Mouse (Mus musculus): ENCODE measurements at regions not wholly inside any gene's neighbourhood (a gene's known extent, or its start where the extent isn't known, plus 50 kb on each side); places are given as distances from the start of the nearest gene placed in this dataset.
"Not testable (repeated sequence)": the region's sequence is repeated elsewhere in the genome, so short reads cannot be mapped to it uniquely, and the experiment has no call there.

DNA sequence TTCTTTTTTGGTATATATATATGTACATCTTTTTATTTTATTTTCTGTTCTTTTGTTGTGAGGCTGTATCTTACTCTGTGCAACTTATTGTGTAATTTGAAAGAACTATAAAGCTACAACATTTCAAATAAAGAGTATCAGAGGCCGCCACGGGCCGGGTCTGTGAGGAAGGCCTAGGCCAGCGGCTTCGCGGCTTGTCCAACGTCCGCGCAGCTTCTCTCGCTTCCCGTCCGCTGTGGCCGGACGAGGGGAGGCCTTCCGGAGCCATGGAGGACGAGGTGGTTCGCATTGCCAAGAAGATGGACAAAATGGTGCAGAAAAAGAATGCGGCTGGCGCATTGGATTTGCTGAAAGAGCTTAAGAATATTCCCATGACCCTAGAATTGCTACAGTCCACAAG is 167.4 kb downstream of the Kif21a start:
- H3K27me3 ChIP-seq (replicated peaks; ENCODE audit: control insufficient read depth, insufficient read depth, low read length); H3K36me3 ChIP-seq (ENCODE audit: control insufficient read depth, insufficient read depth, low read length); H3K27ac ChIP-seq (replicated peaks; ENCODE audit: low read depth, low read length); H3K4me2 ChIP-seq (ENCODE audit: low read depth, low read length); H3K4me1 ChIP-seq (ENCODE audit: control insufficient read depth, insufficient read depth, low read length); H3K9me3 ChIP-seq (ENCODE audit: control insufficient read depth, low read length); ATAC-seq (ENCODE audit: low read depth); H3K9ac ChIP-seq (ENCODE audit: low read depth, low read length); H3K4me3 ChIP-seq (ENCODE audit: low read depth, low read length); DNase-seq (ENCODE audit: low spot score): not testable (repeated sequence)
- 97% methylated on average over 19 of the region's 19 CpGs for WGBS

DNA sequence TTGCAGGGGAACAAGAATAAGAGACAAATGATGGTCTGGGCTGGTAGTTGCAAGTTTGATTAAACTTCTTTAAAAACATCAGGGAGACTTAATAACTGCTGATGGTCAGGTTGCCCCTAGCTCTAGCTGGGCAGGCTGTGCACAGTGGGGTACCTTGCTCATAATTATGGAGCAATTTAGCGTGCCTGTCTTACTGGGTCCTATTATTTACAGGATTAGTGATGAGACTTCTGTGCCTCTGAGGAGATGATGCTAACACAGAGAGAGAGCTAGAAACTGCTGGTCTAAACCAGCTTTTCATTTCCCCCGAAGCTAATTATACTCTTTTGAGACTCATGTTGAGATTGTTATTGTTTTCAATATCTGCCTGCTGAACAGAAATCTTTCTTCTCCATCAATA is 180.3 kb downstream of the Kif21a start:
- no peak overlapping the region for H3K27ac ChIP-seq (replicated peaks; ENCODE audit: low read depth, low read length)
- ATAC-seq (ENCODE audit: low read depth) (no peak), DNase-seq (ENCODE audit: low spot score) (no peak)
- no peak overlapping the region for H3K9ac ChIP-seq (ENCODE audit: low read depth, low read length)
- 38% methylated on average over 2 of the region's 2 CpGs for WGBS
- no peaks in the 10 kb centered on the region for H3K27me3 ChIP-seq (replicated peaks; ENCODE audit: control insufficient read depth, insufficient read depth, low read length)
- no peaks in the 10 kb centered on the region for H3K9me3 ChIP-seq (ENCODE audit: control insufficient read depth, low read length)
- no peaks in the 10 kb centered on the region for H3K4me1 ChIP-seq (ENCODE audit: control insufficient read depth, insufficient read depth, low read length)
- no peaks in the 10 kb centered on the region for H3K36me3 ChIP-seq (ENCODE audit: control insufficient read depth, insufficient read depth, low read length)
- H3K4me2 ChIP-seq (ENCODE audit: low read depth, low read length), result no peak overlapping the region
- H3K4me3 ChIP-seq (ENCODE audit: low read depth, low read length), result no peak overlapping the region

DNA sequence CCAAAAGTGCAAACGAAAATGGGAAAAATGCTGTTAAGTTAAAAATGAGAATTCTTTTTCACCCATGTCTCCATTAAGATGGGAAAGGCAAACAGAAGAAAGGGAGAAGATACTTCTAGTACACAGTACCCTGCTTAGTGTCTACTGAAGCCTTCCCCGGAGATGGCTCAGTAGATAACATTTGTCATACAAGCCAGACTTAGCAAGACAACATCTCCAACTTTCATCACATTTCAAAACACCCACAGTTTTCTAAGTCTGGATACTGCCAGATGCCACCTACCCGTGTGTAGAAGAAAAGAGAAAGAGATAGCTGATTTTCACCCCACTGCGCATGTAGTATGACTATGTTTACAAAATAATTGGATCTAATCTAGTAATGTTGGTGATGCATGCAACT is 174.5 kb upstream of the Cpne8 start:
- H3K4me3 ChIP-seq (ENCODE audit: low read depth, low read length); H3K9ac ChIP-seq (ENCODE audit: low read depth, low read length); ATAC-seq (ENCODE audit: low read depth); H3K9me3 ChIP-seq (ENCODE audit: control insufficient read depth, low read length); H3K27me3 ChIP-seq (replicated peaks; ENCODE audit: control insufficient read depth, insufficient read depth, low read length); DNase-seq (ENCODE audit: low spot score); H3K36me3 ChIP-seq (ENCODE audit: control insufficient read depth, insufficient read depth, low read length); H3K4me1 ChIP-seq (ENCODE audit: control insufficient read depth, insufficient read depth, low read length); H3K27ac ChIP-seq (replicated peaks; ENCODE audit: low read depth, low read length); H3K4me2 ChIP-seq (ENCODE audit: low read depth, low read length): not testable (repeated sequence)
- WGBS, result 91% methylated on average over 1 of the region's 4 CpGs

GRCm38 (mm10) chr15:90851991-90852390 is 172.8 kb upstream of the Cpne8 start:
- 79% methylated on average over 2 of the region's 2 CpGs for WGBS
- Histone ChIP-seq H3K9ac (ENCODE audit: low read depth, low read length) (no peak overlapping the region), H3K27me3 (replicated peaks; ENCODE audit: control insufficient read depth, insufficient read depth, low read length) (no peaks in the 10 kb centered on the region), H3K9me3 (ENCODE audit: control insufficient read depth, low read length) (no peaks in the 10 kb centered on the region), H3K4me2 (ENCODE audit: low read depth, low read length) (no peak overlapping the region), H3K4me1 (ENCODE audit: control insufficient read depth, insufficient read depth, low read length) (no peaks in the 10 kb centered on the region), H3K27ac (replicated peaks; ENCODE audit: low read depth, low read length) (no peak overlapping the region), H3K4me3 (ENCODE audit: low read depth, low read length) (no peak overlapping the region), H3K36me3 (ENCODE audit: control insufficient read depth, insufficient read depth, low read length) (no peaks in the 10 kb centered on the region)
- no peak for DNase-seq (ENCODE audit: low spot score)
- ATAC-seq (ENCODE audit: low read depth), result no peak

- no peak overlapping the region for H3K27ac ChIP-seq (replicated peaks; ENCODE audit: low read depth, low read length)
- no peaks in the 10 kb centered on the region for H3K36me3 ChIP-seq (ENCODE audit: control insufficient read depth, insufficient read depth, low read length)
- no peak overlapping the region for H3K4me2 ChIP-seq (ENCODE audit: low read depth, low read length)
- DNase-seq (ENCODE audit: low spot score), result peak; percentile 74
- no peaks in the 10 kb centered on the region for H3K9me3 ChIP-seq (ENCODE audit: control insufficient read depth, low read length)
- 24% methylated on average over 5 of the region's 5 CpGs for WGBS
- no peaks in the 10 kb centered on the region for H3K4me1 ChIP-seq (ENCODE audit: control insufficient read depth, insufficient read depth, low read length)
- H3K4me3 ChIP-seq (ENCODE audit: low read depth, low read length), result no peak overlapping the region
- H3K9ac ChIP-seq (ENCODE audit: low read depth, low read length), result no peak overlapping the region
- no peak for ATAC-seq (ENCODE audit: low read depth)
- H3K27me3 ChIP-seq (replicated peaks; ENCODE audit: control insufficient read depth, insufficient read depth, low read length), result no peaks in the 10 kb centered on the region
Observed at GRCm38 (mm10) chr15:90841471-90841870, 162.2 kb upstream of the Cpne8 start.

DNA sequence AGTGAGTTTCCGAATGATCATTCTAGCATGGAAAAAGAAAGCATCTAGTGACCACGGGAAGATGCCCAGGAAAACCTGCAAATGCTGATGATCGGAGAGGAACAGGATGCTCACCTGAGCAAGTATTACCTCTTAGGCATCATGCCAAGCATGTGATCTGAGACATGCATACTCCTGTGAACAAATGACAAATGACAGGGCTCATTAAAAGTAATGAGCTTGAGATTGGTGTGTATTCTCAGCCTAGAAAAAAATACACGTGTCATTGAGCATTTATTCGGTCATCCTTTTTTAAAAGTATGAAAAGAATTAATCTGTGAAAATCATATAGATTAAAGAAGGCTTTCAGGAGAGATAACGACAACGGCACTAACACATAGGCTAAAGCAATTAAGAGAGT is 156.4 kb upstream of the Cpne8 start:
- Histone ChIP-seq H3K4me3 (ENCODE audit: low read depth, low read length) (no peak overlapping the region), H3K27me3 (replicated peaks; ENCODE audit: control insufficient read depth, insufficient read depth, low read length) (no peaks in the 10 kb centered on the region), H3K4me1 (ENCODE audit: control insufficient read depth, insufficient read depth, low read length) (no peaks in the 10 kb centered on the region), H3K9ac (ENCODE audit: low read depth, low read length) (no peak overlapping the region), H3K27ac (replicated peaks; ENCODE audit: low read depth, low read length) (no peak overlapping the region), H3K36me3 (ENCODE audit: control insufficient read depth, insufficient read depth, low read length) (no peaks in the 10 kb centered on the region), H3K9me3 (ENCODE audit: control insufficient read depth, low read length) (peaks cover 9% of the 10 kb centered on the region; the same call in 1 of the 2 replicates), H3K4me2 (ENCODE audit: low read depth, low read length) (no peak overlapping the region)
- no peak for ATAC-seq (ENCODE audit: low read depth)
- 78% methylated on average over 7 of the region's 7 CpGs for WGBS
- peak; percentile 24 for DNase-seq (ENCODE audit: low spot score)

- H3K4me2 ChIP-seq (ENCODE audit: low read depth, low read length), result no peak overlapping the region
- WGBS, result 26% methylated on average over 4 of the region's 4 CpGs
- H3K9me3 ChIP-seq (ENCODE audit: control insufficient read depth, low read length), result peaks cover 12% of the 10 kb centered on the region; the same call in 1 of the 2 replicates
- DNase-seq (ENCODE audit: low spot score), result peak; percentile 61
- no peak overlapping the region for H3K9ac ChIP-seq (ENCODE audit: low read depth, low read length)
- no peaks in the 10 kb centered on the region for H3K4me1 ChIP-seq (ENCODE audit: control insufficient read depth, insufficient read depth, low read length)
- H3K36me3 ChIP-seq (ENCODE audit: control insufficient read depth, insufficient read depth, low read length), result no peaks in the 10 kb centered on the region
- no peaks in the 10 kb centered on the region for H3K27me3 ChIP-seq (replicated peaks; ENCODE audit: control insufficient read depth, insufficient read depth, low read length)
- no peak overlapping the region for H3K27ac ChIP-seq (replicated peaks; ENCODE audit: low read depth, low read length)
- no peak for ATAC-seq (ENCODE audit: low read depth)
- no peak overlapping the region for H3K4me3 ChIP-seq (ENCODE audit: low read depth, low read length)
Observed at GRCm38 (mm10) chr15:90827816-90828215, 148.6 kb upstream of the Cpne8 start.

DNA sequence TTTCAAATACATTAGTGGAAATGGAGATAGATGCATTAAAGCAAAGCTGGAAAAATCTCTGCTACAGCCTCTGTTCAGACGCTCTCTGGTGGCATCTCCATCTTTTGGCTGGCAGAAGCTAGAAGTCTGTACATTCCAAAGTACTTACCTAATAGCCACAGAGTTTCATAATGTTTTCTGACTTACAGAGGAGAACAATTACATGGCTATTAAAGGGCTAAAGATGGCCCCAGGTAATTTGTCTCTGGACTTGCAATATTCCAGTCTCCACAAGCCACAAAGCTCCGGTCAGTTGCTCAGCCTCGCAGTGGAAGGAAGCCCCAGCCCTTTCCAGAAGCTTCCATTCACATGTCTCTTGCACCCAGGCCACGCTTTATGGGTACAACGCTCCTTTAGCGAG is 143.1 kb upstream of the Cpne8 start:
- Histone ChIP-seq H3K9me3 (ENCODE audit: control insufficient read depth, low read length) (no peaks in the 10 kb centered on the region), H3K27me3 (replicated peaks; ENCODE audit: control insufficient read depth, insufficient read depth, low read length) (no peaks in the 10 kb centered on the region), H3K9ac (ENCODE audit: low read depth, low read length) (no peak overlapping the region), H3K27ac (replicated peaks; ENCODE audit: low read depth, low read length) (no peak overlapping the region), H3K4me1 (ENCODE audit: control insufficient read depth, insufficient read depth, low read length) (0 out of 2 replicates have a peak, but pooled peaks cover 3% of the 10 kb centered on the region), H3K4me2 (ENCODE audit: low read depth, low read length) (no peak overlapping the region), H3K36me3 (ENCODE audit: control insufficient read depth, insufficient read depth, low read length) (no peaks in the 10 kb centered on the region), H3K4me3 (ENCODE audit: low read depth, low read length) (no peak overlapping the region)
- no peak for DNase-seq (ENCODE audit: low spot score)
- WGBS, result 74% methylated on average over 6 of the region's 6 CpGs
- ATAC-seq (ENCODE audit: low read depth), result no peak

DNA sequence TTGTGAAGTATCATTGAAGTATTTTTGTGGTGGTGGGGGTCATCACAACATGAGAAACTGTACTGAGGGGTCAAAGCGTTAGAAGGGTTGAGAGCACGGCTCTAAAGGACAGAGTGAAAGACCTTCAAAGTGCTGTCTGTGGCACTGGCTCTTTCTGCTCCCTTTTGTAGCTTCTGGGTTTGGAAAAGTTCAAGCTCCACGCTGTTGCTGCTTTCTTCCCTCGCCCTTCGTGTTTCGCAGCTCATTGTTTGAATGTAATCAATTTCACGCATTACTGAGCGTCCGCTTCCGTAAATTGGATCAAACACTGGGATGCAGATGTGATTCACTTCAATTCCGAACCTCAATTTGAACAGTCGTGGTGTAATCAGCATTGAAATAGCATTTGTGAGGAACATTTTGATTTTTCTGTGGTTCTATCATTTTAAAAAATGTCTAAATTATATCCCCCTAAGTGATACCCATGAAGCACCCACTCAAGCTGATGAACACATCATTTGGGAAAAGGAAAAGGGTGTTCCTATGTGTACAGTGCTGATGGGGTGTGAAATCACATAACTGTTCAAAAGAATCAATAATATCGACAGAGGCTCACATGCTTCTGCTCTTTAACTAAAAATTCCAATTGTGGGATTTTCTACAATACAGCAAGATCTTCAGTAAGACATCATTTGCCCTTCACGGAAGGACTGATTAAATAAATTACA is 140.9 kb upstream of the Cpne8 start:
- Histone ChIP-seq H3K4me2 (ENCODE audit: low read depth, low read length) (no peak overlapping the region), H3K9ac (ENCODE audit: low read depth, low read length) (no peak overlapping the region), H3K36me3 (ENCODE audit: control insufficient read depth, insufficient read depth, low read length) (no peaks in the 10 kb centered on the region), H3K27me3 (replicated peaks; ENCODE audit: control insufficient read depth, insufficient read depth, low read length) (no peaks in the 10 kb centered on the region), H3K4me3 (ENCODE audit: low read depth, low read length) (no peak overlapping the region), H3K9me3 (ENCODE audit: control insufficient read depth, low read length) (no peaks in the 10 kb centered on the region), H3K4me1 (ENCODE audit: control insufficient read depth, insufficient read depth, low read length) (0 out of 2 replicates have a peak, but pooled peaks cover 3% of the 10 kb centered on the region), H3K27ac (replicated peaks; ENCODE audit: low read depth, low read length) (no peak overlapping the region)
- DNase-seq (ENCODE audit: low spot score) (peak; percentile 19), ATAC-seq (ENCODE audit: low read depth) (no peak)
- 44% methylated on average over 14 of the region's 14 CpGs for WGBS

All from embryonic facial prominence, embryonic 14.5 days (tissue).